Mouse (Mus musculus) hindbrain, embryonic 14.5 days (tissue): ENCODE measurements around the gene Myo15b. TPM values are rescaled to one million over a fixed set of nuclear protein-coding genes. Genes with fewer than 3 reads are reported as not detected.
A peak's percentile ranks its signal among the peaks of the same experiment; 100 is the strongest.

Experiments used
- ATAC-seq: fragments of 200-750 bp; cut with Nextera tagmentation; 2 replicates; pipeline ENCODE4 v1.8.0; 2017; ENCODE audit warnings: moderate number of reproducible peaks, mild to moderate bottlenecking, moderate TSS enrichment, moderate library complexity; ENCODE audit not compliant: low FRiP score
- DNase-seq: peaks from one replicate; pipeline ENCODE4 v3.0.0-alpha.2; 2015; ENCODE audit warnings: low spot score
- H3K27ac ChIP-seq: fragments of 300-500 bp; sonication (generic); 2 replicates; pipeline ENCODE4 v1.5.1; 2014; ENCODE audit warnings: mild to moderate bottlenecking, moderate library complexity
- H3K27me3 ChIP-seq: fragments of 300-500 bp; sonication (generic); 2 replicates; pipeline ENCODE4 v1.6.1; 2014; ENCODE audit warnings: mild to moderate bottlenecking, low read length, mixed read lengths; ENCODE audit not compliant: control insufficient read depth, insufficient read depth
- H3K36me3 ChIP-seq: fragments of 300-500 bp; sonication (generic); replicated peaks from 2 replicates; pipeline ENCODE4 v1.6.1; 2014; ENCODE audit not compliant: control insufficient read depth, insufficient read depth
- H3K4me1 ChIP-seq: fragments of 300-500 bp; sonication (generic); replicated peaks from 2 replicates; pipeline ENCODE4 v1.6.1; 2014; ENCODE audit warnings: antibody characterized with exemption, low read length, mixed read lengths; ENCODE audit not compliant: control insufficient read depth, insufficient read depth
- H3K4me2 ChIP-seq: fragments of 300-500 bp; sonication (generic); replicated peaks from 2 replicates; pipeline ENCODE4 v1.6.1; 2014; ENCODE audit warnings: mild to moderate bottlenecking, moderate library complexity
- H3K4me3 ChIP-seq: fragments of 300-500 bp; sonication (generic); replicated peaks from 2 replicates; pipeline ENCODE4 v1.5.1; 2014; ENCODE audit warnings: mild to moderate bottlenecking, low read length
- H3K9ac ChIP-seq: fragments of 300-500 bp; sonication (generic); 2 replicates; pipeline ENCODE4 v1.6.1; 2014
- H3K9me3 ChIP-seq: fragments of 300-500 bp; sonication (generic); 2 replicates; pipeline ENCODE4 v1.6.1; 2016; ENCODE audit warnings: low read length; ENCODE audit not compliant: control insufficient read depth
- WGBS: fragments of 180-500 bp; shearing (Covaris S2); extraction: QIAGEN DNeasy Blood & Tissue Kit; methylation state at CpG from one replicate; pipeline ENCODE4 v1.1.7; 2014; 5-methylcytosine and 5-hydroxymethylcytosine counted together
- polyA plus RNA-seq: library from polyadenylated mRNA; unstranded; fragments of >200 nt; fragmentation: Nextera tagmentation; extraction: Ambion mirVana; gene quantifications from 2 replicates; pipeline ENCODE4 v1.2.1, GENCODE M21; 2014

Gene Myo15b
- polyA plus RNA-seq = 0.13 TPM in 1 of 2 replicates, not detected in the other

DNA sequence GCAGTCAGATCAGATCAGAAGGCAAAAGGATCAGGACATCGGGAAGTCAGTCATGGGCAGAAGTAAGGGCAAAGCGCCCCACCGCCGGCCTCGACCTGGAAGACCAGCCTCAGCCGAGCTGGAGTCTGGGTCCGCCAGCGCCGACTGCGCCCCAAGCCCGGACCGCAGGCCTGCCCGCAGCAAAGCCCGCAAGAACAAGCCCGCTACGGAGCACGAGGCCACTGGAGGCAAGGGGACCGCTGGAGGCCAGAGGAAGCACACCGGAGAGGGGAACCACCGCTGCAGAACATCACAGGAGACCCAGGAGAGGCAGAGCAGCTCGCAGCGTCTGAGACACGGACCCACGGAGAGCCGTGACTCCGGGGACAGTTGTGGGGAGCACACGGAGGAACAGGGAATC is at the start of gene Myo15b:
TSS of gene Myo15b (plus strand) at position 53 of the 400 bp plus-strand sequence.
- Histone ChIP-seq H3K9ac (peak within 1 kb of the TSS; percentile 36; the same call in 1 of the 2 replicates), H3K27ac (no peak within 1 kb of the TSS), H3K4me1 (0 out of 2 replicates have a peak, but pooled peaks cover 9% of the 10 kb centered on the region), H3K27me3 (peaks cover 46% of the 10 kb centered on the region), H3K4me3 (peak within 1 kb of the TSS; percentile 26), H3K4me2 (peak within 1 kb of the TSS; percentile 50), H3K36me3 (no peaks in the 10 kb centered on the region), H3K9me3 (no peaks in the 10 kb centered on the region)
- no peak for DNase-seq
- no peak for ATAC-seq
- 11% methylated on average over 27 of the region's 27 CpGs for WGBS

GRCm38 (mm10) chr11:115808696-115809310 is 49.4 kb upstream of the Myo15b start:
- peak; percentile 19; the same call in 1 of the 2 replicates for ATAC-seq
- DNase-seq = no peak
- WGBS = 35% methylated on average over 10 of the region's 10 CpGs

GRCm38 (mm10) chr11:115809311-115809781 is 48.9 kb upstream of the Myo15b start:
- ATAC-seq = no peak
- no peak overlapping the region for H3K4me3 ChIP-seq

More at GRCm38 (mm10) chr11:115808696-115809310, 49.4 kb upstream of the Myo15b start:
- Histone ChIP-seq H3K4me1 (peaks cover 40% of the 10 kb centered on the region), H3K27ac (peak overlapping the region; percentile 74), H3K9ac (0 out of 2 replicates have a peak overlapping the region, but pooled peaks have one; percentile 14), H3K4me3 (no peak overlapping the region), H3K4me2 (peak overlapping the region; percentile 88), H3K36me3 (peaks cover 12% of the 10 kb centered on the region), H3K9me3 (no peaks in the 10 kb centered on the region), H3K27me3 (no peaks in the 10 kb centered on the region)

DNA sequence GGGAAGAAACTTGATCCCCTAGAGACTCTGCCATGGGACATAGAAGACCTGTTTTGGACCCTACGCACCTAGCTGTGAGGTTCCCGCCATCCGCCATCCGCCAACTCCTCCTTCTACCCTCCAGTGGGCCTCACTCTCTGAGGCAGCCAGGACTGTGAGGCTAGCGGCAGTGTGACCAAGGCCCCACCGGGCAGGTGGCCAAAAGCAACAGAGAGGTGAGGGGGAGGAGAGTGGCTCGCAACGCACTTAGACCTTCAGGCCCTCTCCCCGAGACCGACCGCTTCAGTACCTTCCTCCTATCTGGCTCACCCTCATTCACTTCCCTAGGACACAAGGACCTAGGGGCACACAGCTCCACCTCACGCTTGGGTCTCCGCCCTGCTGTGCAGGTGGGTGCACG is 47.8 kb upstream of the Myo15b start:
- peaks cover 41% of the 10 kb centered on the region for H3K4me1 ChIP-seq
- H3K27me3 ChIP-seq = no peaks in the 10 kb centered on the region
- peak overlapping the region; percentile 54; the same call in 1 of the 2 replicates for H3K27ac ChIP-seq
- WGBS = 76% methylated on average over 14 of the region's 14 CpGs
- no peak for ATAC-seq
- H3K9me3 ChIP-seq = no peaks in the 10 kb centered on the region
- H3K4me3 ChIP-seq = peak overlapping the region; percentile 9
- 0 out of 2 replicates have a peak, but pooled peaks cover 4% of the 10 kb centered on the region for H3K36me3 ChIP-seq
- peak overlapping the region; percentile 88 for H3K4me2 ChIP-seq
- H3K9ac ChIP-seq = no peak overlapping the region
- DNase-seq = no peak

More at GRCm38 (mm10) chr11:115809311-115809781, 48.9 kb upstream of the Myo15b start:
- Histone ChIP-seq H3K27me3 (no peaks in the 10 kb centered on the region), H3K4me1 (peaks cover 40% of the 10 kb centered on the region), H3K27ac (peak overlapping the region; percentile 74), H3K4me2 (peak overlapping the region; percentile 88), H3K9me3 (no peaks in the 10 kb centered on the region), H3K36me3 (peaks cover 10% of the 10 kb centered on the region; the same call in 1 of the 2 replicates), H3K9ac (0 out of 2 replicates have a peak overlapping the region, but pooled peaks have one; percentile 14)
- DNase-seq = no peak
- WGBS = 51% methylated on average over 8 of the region's 8 CpGs

DNA sequence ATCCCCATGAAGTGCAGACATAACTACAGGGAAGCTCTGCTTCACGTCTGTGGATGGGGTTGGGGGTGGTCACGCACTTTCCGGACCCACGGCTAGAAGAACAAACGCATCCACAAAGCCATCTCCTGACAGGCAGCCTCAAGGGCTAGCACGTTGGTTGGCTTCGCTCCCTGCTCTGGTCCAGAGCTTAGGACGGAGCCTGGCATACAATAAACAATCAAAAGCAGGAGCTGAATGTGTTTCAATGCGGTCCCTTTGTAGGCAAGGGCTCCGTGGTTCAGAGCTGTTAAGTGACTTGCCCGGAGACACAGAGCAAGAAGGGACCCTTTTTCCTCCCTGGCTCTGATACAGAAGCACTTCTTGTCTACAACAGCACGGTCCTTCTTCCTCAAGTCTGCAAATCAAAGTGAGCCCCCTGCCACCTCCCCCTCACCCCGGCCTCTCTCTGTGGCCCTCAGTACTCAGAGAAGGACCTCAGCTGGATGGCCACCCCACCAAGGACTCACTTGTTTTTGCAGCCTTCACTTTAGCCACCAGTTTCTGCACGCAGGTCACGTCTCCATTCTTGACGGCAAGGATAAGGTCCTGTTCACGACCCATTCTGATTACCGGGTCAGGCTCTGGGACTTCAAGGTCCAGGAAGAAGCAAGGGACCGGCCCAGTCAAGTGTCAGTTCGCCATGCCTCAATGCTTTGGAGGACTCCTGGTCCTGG is 46.7 kb upstream of the Myo15b start:
- Histone ChIP-seq H3K27me3 (no peaks in the 10 kb centered on the region), H3K4me1 (peaks cover 46% of the 10 kb centered on the region), H3K9ac (peak overlapping the region; percentile 75), H3K9me3 (no peaks in the 10 kb centered on the region), H3K36me3 (0 out of 2 replicates have a peak, but pooled peaks cover 4% of the 10 kb centered on the region), H3K4me3 (peak overlapping the region; percentile 71), H3K27ac (no peak overlapping the region), H3K4me2 (peak overlapping the region; percentile 88)
- DNase-seq (no peak), ATAC-seq (no peak)
- 78% methylated on average over 20 of the region's 20 CpGs for WGBS

- Histone ChIP-seq H3K4me3 (peak overlapping the region; percentile 71), H3K4me1 (peaks cover 46% of the 10 kb centered on the region)
- 40% methylated on average over 7 of the region's 7 CpGs for WGBS
Observed at GRCm38 (mm10) chr11:115812095-115812494, 46.1 kb upstream of the Myo15b start.

DNA sequence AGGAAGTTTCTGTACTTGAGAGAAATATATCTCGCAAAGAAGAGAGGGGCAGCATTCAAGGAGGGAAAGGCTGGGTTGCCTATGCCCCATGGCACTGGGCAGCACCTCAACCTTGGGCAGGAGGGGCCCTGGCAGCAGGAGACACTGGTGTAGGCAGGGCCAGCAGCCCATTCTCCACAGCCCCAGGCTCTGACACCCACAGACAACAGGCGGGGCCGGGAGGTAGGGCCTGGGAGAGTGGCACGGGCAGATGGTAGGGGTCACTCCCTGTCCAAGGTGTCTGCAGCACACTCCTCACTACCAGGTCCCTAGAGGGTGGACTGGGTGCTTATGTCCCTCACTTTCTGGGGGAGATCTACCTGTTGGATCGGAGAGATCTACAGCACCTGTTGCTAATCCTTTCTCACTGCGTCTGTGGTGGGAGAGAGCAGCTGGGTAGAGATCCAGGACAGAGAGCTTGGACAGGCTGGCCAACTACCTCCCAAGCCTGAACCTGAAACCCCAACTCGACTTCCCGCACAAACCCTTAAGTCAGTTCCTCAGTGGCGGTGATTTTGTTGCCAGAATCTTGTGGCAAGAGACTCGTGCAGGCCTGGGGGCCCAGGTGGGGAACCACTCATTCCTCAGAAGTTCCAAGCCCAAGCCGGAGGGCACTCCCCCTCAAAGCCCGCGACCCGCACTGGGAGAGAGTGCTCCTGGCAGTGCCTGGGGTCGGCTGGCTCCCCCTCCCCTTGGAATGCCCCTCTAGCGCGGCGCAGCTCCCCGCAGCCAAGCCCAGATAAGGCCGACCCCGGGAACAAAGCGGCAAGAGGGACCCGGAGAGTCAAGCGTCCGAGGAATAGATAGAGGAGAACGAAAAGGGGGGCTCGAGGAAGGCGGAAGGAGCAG is 45.4 kb upstream of the Myo15b start:
- Histone ChIP-seq H3K9me3 (no peaks in the 10 kb centered on the region), H3K4me1 (peaks cover 45% of the 10 kb centered on the region), H3K9ac (peak overlapping the region; percentile 75), H3K36me3 (peaks cover 7% of the 10 kb centered on the region; the same call in 1 of the 2 replicates), H3K4me3 (peak overlapping the region; percentile 71), H3K27me3 (no peaks in the 10 kb centered on the region), H3K4me2 (peak overlapping the region; percentile 88), H3K27ac (peak overlapping the region; percentile 65; the same call in 1 of the 2 replicates)
- ATAC-seq (no peak), DNase-seq (no peak)
- WGBS = 5% methylated on average over 24 of the region's 28 CpGs

More at GRCm38 (mm10) chr11:115812095-115812494, 46.1 kb upstream of the Myo15b start:
- Histone ChIP-seq H3K27me3 (no peaks in the 10 kb centered on the region), H3K27ac (no peak overlapping the region), H3K9ac (peak overlapping the region; percentile 75), H3K36me3 (peaks cover 6% of the 10 kb centered on the region; the same call in 1 of the 2 replicates), H3K9me3 (no peaks in the 10 kb centered on the region), H3K4me2 (peak overlapping the region; percentile 88)
- DNase-seq (no peak), ATAC-seq (no peak)

GRCm38 (mm10) chr11:115813507-115814296 is 44.5 kb upstream of the Myo15b start, which contains the start of gene Caskin2:
Gene Caskin2, minus strand, starts transcription at chr11:115813639.
- H3K4me2 ChIP-seq = peak within 1 kb of the TSS; percentile 88
- no peaks in the 10 kb centered on the region for H3K27me3 ChIP-seq
- WGBS = under 1% methylated on average over 44 of the region's 44 CpGs
- H3K36me3 ChIP-seq = peaks cover 15% of the 10 kb centered on the region
- DNase-seq (peak; percentile 93), ATAC-seq (peak; percentile 90)
- peak within 1 kb of the TSS; percentile 77 for H3K9ac ChIP-seq
- H3K27ac ChIP-seq = peak within 1 kb of the TSS; percentile 65; the same call in 1 of the 2 replicates
- H3K9me3 ChIP-seq = no peaks in the 10 kb centered on the region
- peak within 1 kb of the TSS; percentile 71 for H3K4me3 ChIP-seq
- peaks cover 36% of the 10 kb centered on the region for H3K4me1 ChIP-seq
